Mouse (Mus musculus) right cerebral cortex, postnatal 36 days (tissue): ENCODE data around the gene Nol7.
A peak's percentile ranks its signal among the peaks of the same experiment; 100 is the strongest.

Source experiments
- DNase-seq, 2 experiments: peaks; one replicate each; pipeline ENCODE4 v3.0.0; 2022; ENCODE audit warnings: low spot score in 2 of 2, mixed read lengths in 1 of 2

Gene Nol7

DNA sequence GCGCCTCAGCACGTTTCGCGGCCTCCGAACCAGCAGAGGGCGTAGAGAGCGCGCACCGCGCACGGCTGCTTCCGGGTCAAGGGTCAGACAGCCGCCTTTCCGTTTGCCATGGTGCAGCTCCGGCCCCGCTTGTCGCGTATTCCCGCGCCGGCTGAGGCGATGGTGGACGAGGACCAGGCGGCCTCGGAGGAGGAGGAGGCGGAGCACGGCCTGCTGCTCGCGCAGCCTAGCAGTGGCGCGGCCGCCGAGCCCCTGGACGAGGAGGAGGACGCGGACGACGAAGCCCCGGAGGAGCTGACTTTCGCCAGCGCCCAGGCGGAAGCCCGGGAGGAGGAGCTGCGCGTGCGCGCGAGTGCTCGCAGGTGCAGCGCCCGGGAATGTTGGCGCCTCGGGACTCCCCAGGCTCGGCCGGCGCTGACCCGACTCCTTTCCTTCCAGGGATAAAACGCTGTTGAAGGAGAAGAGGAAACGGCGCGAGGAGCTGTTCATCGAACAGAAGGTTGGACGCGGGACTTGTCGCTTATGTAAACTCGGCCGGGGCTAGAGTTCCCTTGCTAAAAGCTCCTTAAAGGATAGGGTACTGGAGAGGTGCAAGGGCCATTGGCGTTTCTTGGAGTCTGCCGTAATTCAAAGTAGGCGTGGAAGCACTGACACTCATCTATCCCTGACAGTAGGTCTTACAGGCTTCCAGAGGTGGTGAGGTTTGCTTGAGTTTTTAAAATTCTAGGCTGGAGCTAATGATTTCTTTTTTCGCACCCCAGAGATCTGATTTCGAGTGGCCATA, at the start of gene Nol7:
Nol7 (plus strand) TSS at position 94 of the 784 bp plus-strand sequence.
- peak; percentile 89 to 93 for DNase-seq

DNA sequence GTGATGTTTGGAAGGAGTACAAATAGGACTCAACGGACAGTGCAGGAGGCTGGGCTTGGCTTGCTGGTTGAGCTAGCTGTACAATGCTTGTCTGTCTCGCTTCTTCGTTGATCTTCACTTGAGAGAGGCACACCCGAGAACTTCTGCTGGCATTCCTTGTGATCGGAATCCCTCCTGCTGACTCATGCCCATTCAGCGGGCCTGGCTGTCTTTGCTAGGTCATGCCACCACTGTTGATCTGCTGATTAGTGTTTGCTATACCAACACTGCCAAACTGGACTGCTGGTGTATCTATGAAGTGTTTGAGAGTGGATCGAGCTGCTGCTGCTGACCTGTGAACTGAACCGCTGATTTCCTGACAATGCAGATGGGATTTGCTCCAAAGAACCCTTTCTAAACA, 48.8 kb upstream of the Nol7 start:
- DNase-seq = no peak

DNA sequence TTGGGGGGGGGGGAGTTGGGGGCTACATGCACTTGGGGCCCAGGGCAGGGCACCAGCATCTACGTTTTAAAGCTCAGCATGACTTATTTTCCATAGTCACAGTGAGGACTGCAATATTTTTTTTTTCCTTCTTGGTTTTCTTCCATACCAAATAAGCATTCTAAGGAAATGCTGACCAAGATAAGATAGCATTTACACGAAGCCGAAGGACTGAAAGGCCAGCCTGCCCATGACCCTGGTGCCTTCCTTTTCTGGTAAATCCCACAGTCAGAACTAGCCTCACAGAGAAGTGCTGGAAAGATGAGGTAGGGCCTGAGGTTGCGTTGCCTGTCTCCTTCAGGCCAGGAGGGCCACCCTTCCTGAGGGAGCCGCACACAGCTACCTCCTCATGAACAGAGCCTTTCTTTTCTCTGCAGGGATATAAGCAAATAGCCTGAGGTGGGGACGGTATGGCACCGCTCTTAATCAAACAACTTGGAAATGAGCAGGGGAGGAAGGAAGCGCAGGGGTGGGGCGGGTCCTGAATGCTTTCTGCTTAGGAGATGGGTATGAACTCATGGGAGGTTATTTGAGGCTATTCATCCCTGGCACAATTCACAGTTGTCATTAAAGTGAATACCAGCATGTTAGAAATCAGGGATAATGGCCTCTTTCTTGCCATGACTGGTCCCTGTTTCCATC, 47.6 kb upstream of the Nol7 start:
- no peak for DNase-seq

DNA sequence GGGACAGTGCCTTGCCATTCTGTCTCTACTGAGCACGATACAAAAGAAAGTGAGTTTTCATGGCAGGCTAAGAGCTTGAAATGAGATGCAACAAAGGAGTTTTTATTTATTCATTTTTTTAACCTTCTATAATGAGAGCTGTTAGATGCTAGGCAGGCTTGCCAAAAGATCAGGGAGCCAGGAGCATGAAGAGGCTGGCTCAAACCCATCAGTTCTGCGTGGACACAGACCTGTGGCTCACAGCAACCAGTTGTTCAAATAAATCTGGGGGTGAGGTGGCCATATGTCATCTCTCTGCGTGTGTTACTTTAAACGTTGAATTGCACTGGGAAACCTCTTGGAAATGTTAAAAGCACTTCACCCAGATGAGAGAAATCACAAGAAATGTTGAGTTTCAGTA, 44.8 kb upstream of the Nol7 start:
- no peak for DNase-seq

DNA sequence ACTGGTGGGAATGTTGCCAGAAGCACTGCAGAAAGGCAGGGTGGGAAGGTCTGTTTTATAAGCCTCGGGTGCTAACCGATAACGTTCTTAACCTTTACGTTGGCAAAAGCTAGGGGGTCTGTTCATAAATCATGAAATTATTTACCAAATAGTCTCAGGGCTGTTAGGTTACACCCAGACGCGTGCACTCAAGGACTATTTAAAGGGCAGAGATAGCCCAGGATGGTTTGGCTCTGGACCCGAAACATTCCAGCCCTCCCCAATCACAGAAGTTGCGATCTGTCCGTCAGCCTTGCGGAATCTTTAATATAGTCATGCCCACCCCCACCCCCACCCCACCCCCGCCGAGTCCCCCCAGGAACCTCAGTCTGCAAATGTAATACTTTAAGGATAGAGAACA, 43.8 kb upstream of the Nol7 start:
- no peak for DNase-seq

DNA sequence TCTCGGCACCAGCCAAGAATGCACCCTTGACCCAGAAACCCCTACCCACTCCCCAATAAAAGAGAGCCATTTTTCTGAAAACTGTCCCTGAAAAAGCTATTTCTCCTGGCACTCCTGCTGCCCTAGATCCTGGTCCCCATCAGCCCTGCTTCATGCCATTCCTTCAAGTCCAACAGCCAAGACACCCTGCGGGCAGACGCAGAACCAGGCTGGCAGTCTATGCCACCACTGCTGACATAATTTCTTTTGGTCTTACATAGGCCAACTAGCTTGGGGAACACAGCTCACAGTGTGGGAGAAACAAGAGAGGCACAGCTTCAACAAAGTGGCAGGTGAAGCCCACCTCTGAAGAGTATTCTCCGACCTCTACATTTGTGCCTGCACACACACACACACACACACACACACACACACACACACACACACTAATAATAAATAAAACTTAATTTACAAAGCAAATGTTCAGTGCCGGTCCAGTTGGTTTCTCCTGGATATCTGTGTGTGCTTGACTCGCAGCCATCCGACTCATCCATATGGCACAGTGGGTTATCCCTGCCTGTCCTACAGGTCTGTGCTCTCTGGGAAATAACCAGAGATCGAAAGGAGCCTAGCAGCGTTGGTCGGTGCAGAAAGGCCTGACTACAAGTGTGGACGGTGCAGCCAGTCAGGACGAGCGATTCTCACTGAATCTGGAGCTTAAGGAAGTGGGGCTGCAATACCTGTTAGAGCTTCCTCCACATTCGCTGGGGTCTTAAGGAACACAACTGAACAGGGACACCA, 41.7 kb upstream of the Nol7 start:
- no peak for DNase-seq

DNA sequence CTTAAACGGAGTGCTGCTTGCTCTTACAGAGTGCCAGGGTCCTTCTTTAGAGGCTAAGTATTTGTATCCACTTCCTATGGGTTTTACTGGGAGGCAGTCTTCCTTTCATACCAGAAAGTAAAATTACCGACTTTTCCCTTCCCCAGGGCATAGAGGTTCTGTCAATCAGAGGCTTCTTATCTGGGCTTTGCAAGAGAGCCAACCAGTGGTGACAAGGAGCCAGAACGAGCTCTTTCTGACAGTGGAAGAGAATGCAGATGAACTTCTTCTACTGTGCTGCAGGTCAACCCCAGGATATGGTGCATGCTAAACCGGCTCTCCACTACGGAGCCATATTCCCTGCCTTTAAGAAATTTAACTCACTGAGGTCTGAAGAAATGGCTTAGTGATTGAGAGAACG, 37.7 kb upstream of the Nol7 start:
- DNase-seq = no peak

DNA sequence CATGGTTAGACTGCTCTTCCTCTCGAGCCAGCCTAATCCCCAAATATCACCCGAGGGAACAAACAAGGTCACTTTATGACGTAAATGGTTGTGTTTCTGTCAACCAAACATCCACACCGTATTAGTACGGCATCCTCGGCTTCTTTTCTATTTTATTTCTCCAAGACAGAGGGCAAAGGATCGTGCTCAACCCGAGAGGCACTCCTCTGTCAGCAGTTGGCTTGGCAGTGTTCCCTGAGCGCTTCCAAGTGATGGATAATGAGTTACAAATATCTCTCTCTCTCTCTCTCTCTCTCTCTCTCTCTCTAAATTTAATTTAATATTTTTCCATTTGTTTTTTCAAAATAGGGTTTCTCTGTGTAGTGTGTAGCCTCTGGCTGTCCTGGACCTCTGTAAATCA, 35.8 kb upstream of the Nol7 start:
- DNase-seq = no peak

DNA sequence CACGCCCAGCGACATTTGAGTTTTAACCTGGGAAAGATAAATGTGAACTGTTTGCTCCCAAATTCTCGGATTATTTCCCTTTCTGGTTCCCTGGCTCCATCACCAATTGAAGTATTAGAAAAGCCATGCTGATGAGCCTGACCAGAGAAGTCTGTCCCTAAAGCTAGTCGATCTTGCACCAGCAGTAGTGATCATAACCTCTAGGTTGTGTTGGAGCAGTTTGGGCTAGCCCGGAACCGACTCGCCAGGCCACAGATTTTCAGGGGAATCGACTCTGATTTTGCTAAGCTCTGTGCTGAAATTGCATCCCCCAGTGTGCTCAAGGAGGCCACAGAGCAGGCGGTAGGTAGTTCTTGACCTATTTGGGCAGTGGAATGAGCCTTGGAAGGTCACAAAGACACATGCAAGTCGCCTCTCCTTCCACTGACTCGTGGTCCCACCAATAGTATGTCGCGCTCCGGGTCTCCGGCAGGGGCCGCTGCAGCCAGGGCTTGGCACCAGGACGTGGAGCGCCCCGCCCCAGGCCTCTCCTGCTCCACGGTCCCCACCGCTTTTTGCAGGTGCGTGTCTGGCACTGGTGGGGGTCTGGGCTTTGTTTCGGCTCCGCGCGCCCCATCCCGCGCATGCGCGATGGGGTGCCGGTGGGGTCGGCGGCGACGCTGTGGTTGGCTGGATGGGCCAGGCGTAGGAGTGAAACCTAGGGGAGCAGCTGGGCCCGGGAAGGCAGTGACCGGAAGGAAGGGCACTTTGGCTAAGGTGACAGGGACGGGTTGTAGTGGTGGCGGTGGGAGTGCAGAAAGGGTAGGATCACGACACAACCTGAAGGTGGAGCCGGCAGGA, 33.0 kb upstream of the Nol7 start, which contains the start of gene Sirt5:
Sirt5 (plus strand) TSS at position 512 of the 840 bp plus-strand sequence.
- peak; percentile 64 to 65 for DNase-seq

DNA sequence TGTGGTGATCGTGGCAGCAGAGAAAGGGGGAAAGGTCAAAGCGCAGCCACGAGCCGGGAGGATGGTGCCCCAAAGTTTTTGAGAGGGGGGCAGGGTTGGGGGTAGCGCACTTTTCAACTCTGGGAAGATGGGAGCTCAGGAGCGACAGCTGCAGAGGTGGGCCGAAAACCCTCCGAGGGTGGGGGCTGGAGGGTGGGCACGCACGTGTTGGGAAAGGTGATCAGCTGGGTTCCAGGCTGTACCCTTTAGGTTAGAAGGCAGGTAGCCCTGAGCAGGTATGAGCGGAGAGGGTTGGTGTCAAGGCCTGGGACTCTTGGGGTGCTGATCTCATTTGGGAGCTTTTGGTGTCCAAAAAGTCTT, 32.4 kb upstream of the Nol7 start:
- DNase-seq = no peak

DNA sequence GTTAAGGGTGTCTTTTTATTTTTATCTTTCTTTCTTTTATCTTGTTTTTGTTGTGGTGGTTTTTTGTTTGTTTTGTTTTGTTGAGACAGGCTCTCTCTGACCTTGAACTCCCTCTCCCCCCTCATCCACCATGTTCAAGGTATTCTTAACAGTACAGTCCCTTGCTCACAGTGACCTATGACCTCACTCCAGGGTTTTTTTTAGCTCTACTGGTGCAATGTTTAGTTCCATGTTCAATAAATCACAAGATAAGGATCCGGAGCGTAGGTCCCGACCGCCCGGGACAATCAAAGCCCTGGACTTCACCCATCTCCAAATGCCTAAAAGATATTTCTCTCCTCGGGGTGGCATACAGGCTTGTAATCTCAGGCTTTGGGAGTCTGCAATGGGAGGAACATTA, 28.1 kb upstream of the Nol7 start:
- DNase-seq = no peak

DNA sequence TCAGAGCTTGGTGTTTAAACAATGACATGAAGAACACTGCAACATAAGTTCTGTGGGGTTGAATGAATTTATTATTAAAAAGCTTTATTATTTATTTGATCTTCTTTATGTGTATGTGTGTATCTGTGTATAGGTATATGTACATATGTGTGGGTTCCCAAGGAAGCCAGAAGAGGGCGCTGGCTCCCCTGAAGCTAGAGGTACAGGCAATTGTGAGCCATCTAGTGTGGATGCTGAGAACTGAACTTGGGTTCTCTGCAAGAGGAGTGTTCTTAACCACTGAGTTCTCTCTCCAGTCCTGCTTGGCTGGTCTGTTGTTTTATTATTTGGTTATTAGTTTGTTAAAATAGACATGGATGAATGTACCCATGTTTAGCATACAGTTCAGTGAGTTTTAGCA, 25.3 kb upstream of the Nol7 start:
- DNase-seq = no peak

DNA sequence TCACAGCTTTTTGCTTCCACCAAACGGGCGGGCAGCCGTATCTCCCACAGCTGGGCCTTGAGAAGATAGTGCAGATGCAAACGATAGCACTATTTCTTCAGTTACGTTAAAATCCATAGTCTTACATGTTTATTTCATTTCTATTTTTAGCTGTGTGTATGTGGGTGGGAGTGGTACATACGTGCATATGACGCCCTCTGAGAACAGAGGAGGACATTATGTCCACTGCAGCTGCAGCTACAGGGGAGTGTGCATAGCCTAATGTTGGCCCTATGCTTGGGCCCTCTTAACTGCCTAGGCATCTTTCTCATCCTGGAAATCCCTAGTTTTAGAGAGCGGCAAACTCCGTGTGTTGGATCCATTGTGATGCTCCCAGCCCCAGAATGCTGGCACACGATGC, 24.0 kb upstream of the Nol7 start:
- no peak for DNase-seq

DNA sequence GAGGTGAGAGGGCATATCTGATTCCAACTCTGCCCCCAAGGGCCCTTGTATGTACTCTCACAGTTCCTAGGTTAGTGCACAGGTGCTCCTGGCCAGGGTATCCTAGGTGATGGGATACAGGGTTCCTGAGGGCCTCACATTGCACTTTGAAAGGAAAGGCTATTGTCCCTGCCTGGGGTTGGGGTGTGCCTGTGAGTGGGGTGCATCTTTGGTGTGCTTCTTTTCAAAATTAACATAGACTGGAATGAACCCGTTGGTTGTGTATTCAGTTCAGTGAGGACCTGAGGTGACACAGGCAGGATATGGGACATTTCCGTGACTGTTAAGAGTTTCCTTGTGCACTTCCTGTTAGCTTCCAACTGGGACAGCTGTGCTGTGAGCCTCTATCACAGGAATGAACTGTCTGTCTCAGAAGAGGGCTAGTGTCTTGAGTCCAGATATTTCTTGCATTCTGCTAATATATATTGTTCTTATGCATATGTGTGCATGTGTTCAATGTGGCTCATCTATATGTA, 23.2 kb upstream of the Nol7 start:
- DNase-seq = no peak

DNA sequence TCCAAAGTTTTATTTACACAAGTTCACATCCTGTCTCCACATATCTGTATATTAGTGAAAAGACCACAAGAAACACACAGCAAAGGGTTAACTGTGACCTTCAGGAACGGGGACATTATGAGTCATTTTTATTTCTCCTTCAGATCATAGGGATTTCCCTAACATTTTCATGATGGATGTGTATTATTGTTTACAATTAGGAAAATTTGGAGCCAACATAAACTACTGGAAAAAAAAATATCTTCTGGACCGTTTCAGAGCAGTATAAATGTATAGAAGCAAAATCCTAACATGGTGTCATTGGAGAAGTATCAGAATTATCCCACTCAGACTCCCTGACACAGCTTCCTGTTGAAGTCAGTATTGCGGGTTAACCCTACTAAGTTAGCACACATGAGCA, 18.2 kb upstream of the Nol7 start:
- no peak for DNase-seq

DNA sequence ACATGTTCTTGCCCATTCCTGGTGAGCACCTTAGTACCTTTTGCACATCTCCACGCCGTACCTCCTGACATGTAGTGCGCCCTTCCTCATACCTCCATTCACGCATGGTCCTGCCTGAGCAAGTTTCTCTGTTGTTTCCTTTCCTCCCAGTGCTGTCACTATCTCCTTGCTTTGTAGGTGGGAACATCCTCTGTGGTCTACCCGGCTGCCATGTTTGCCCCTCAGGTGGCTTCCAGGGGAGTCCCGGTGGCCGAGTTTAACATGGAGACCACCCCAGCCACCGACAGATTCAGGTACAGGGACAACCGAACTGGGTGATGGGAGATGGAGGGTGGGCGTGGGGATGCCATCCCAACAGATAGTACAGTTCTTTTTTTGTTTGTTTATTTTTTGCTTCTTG, 12.9 kb upstream of the Nol7 start:
- no peak for DNase-seq

DNA sequence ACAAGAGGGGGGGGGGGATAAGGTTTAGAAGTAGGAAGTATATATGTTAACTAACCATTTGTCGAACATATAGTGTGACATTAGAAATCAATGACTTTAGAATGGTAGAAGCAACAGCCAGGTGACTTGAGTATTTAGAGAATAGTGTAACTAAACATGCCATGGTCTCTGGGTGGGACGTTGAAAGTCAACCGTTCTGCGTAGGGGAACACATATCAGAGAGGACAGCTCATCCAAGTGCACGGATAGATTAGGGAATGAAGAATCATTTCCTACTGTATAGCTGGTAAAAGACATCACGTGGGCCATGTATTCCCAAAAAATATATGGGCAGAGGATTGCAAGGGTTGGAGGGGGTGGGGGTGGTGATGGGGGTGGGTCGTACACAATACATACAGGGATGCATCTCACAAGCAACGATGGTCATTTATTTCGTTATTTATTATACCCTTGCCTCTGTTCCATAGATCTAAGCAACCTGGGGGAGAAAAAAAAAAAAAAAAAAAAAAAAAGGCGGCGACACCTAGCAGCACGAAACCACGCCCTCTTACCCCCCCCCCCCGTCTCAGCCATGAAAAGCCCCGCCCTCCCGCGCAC, 392 bp upstream of the Nol7 start:
- DNase-seq = no peak

DNA sequence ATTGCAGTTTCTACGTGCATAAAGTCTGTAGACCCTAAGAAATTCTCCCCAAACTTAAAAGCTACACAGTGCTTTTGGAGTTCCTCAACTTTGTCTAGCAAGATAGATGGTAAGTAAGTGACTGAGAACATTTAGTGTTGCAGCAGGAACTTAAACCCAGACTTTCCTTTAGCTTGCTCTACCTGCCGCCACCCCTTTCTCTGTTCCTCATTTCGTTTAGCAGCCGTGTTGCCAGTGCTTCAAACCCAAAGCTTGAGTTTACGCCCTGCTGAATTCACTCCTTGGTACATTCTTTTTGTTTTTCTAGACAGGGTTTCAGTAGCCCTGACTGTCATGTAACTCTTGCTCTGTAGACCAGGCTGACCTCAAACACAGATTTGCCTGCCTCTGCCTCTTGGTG, 1.4 kb downstream of the Nol7 start:
- DNase-seq = no peak

DNA sequence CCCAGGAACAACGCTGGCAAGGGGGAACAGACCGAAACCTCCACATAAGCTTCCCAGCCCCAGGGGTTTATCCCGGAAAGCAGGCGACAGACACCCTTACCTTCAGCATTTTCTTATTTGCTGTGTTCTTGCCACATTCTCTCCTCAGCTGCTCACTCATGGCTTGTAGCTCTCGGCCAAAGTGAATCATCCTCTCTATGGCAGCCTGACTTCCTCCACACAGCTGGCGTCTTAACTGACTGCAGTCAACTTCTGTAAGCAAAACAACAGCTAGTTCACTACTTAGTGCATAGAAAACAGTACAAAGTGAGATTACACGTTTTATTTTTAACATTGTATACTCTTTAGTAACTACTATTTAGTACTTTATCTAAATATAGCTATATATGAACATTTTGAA, 14.1 kb downstream of the Nol7 start:
- no peak for DNase-seq

DNA sequence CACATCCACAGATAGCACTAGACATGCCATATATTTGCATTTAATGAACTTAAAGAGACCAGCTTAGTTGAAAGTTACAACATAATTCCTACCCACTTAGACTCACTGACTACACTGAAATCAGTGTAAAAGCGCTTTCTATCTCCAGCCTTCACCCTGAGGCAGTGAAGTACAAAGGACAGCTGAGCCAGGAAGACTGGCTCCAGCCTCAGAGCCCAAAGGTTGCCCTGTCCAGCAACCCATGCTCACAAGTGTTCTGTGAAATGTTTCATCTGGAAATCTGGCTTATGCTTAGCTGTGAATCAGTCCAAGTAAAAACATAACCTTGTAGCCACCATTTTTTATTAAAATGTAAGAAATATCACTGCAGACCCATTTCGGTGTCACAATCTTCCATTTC, 15.4 kb downstream of the Nol7 start:
- DNase-seq = no peak

DNA sequence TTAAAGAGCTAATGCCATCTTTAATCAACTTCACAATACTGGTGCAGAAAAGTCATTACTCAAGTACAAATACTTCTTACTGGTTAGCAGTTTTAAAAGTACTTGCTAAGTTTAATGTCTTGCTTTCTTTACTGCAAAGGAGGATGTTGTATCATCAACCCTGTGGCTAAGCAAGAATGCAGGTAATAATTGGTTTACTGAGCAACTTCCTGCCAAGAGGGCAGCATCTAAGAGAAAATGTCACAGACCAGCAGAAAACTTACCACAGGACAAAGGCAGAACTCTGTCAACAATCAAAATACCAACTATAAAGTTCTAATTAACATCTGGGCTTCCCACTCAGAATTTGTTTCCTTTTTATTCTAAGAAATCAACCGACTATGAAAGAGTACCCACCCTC, 17.1 kb downstream of the Nol7 start:
- no peak for DNase-seq
